16 mouse cellular contexts compared by ENCODE assay signal in the genomic region with DNA sequence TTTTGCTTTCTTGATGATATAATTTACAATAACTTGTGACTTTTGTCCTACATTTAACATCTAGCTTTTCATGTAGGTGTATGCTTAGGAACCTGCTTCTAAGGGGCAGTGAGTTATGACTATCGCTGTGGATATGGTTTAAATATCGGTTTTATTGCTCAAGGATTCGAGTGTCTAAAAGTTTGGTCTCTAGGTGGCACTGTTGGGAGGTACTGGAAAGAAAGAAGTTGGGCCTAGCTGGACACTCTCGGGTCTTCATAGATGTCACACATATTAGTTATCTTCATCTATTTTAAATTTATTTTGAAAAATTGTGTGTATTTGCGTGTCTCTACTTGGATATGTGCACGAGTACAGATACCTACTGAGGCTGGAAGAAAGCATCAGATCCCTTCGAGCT.
A peak's percentile ranks its signal among the peaks of the same experiment; 100 is the strongest.
DNase-seq lines count a peak whose midpoint lies in the region; TF ChIP-seq lines count a peak whose summit lies in the region.
"Had no signal": no experiment of that assay in that cellular context is flagged by ENCODE, and none has a peak within 500 bp of the region (broad histone marks: within the 10 kb centered on the region; RNA-seq: fewer than 3 reads in every experiment).

No protein-coding gene starts in this region.

- peak; percentile 52 for TF ChIP-seq CTCF in left cerebral cortex, adult 2 months (IDR thresholded peaks at IDR 0.05)
- 0 out of 2 replicates have a peak, but pooled peaks have one; percentile 10 for TF ChIP-seq CTCF in cortical plate, adult 2 months (IDR thresholded peaks at IDR 0.05; ENCODE audit: extremely low read depth, insufficient read depth, low read length)

- no peak overlapping the region for H3K4me3 ChIP-seq in left cerebral cortex, adult 2 months
- no peak overlapping the region for H3K4me3 ChIP-seq in cortical plate, adult 2 months (ENCODE audit: insufficient read depth, low read length)
- H3K4me3 ChIP-seq: embryonic facial prominence, embryonic 12.5 days; limb, embryonic 15.5 days; myocyte had no signal

- peaks cover 10% of the 10 kb centered on the region for H3K4me1 ChIP-seq in cortical plate, adult 2 months (ENCODE audit: control insufficient read depth, insufficient read depth, low read length)
- H3K4me1 ChIP-seq: embryonic facial prominence, embryonic 12.5 days; limb, embryonic 15.5 days had no signal

- TF ChIP-seq POLR2A in cortical plate, adult 2 months (IDR thresholded peaks at IDR 0.05; ENCODE audit: extremely low read depth, insufficient read depth, low read length) = no peak

- peak; percentile 26 for DNase-seq in adrenal gland, postnatal 10 days
- DNase-seq in adrenal gland, adult 18-20 months (ENCODE audit: low spot score in 2 of 2) = no peak
- DNase-seq in left cerebral cortex, adult 2 months (ENCODE audit: extremely low spot score in 1 of 2, low spot score in 2 of 2) = no peak
- no peak for DNase-seq in left cerebral cortex, postnatal 4 days
- peak; percentile 22 for DNase-seq in ES-CJ7 (ENCODE audit: low read depth, low spot score)
- no peak for DNase-seq in neural tube, embryonic 10.5 days (ENCODE audit: extremely low spot score, low spot score)
- DNase-seq in spleen, postnatal 14 days (ENCODE audit: low spot score in 2 of 2) = no peak
- DNase-seq: gastrocnemius, postnatal 10 days; heart, postnatal 10 days; kidney, postnatal 25 days; spleen, adult 18-20 months; thymus, adult 2 months had no signal

- intact Hi-C loops in left cerebral cortex, adult 2 months (cut with DNase I) = loop anchor here (5.0 kb wide), 2 partner anchors 57 to 123 kb away; no protein-coding TSS in a partner anchor
- intact Hi-C loops in left cerebral cortex, postnatal 4 days (cut with DNase I) = no loop called here

- H3K27ac ChIP-seq in left cerebral cortex, adult 2 months = no peak overlapping the region
- H3K27ac ChIP-seq in cortical plate, adult 2 months (ENCODE audit: insufficient read depth, low read length) = no peak overlapping the region
- H3K27ac ChIP-seq: embryonic facial prominence, embryonic 12.5 days; limb, embryonic 15.5 days had no signal

Comparison
In these comparisons a context has a peak if more than half of its experiments do, and no peak if none do; other contexts are left out.
1. DNase-seq: peak in adrenal gland, postnatal 10 days (single experiment) and ES-CJ7 (single experiment); none in adrenal gland, adult 18-20 months (0 of 2), left cerebral cortex, adult 2 months (0 of 2), left cerebral cortex, postnatal 4 days (single experiment), neural tube, embryonic 10.5 days (single experiment) and spleen, postnatal 14 days (0 of 2).